Mouse (Mus musculus): ENCODE data around the gene Rab3gap1. TPM values are rescaled to one million over a fixed set of nuclear protein-coding genes. Genes with fewer than 3 reads are reported as not detected.

Gene Rab3gap1
- polyA plus RNA-seq (2016; fragmentation: Nextera tagmentation; extraction: Ambion mirVana) = 15.8 and 18.4 TPM in 2 replicates

- Histone ChIP-seq H3K27ac (replicated peaks) (peak within 1 kb of the TSS; percentile 85), H3K9me3 (replicated peaks) (no peaks in the 10 kb centered on the region), H3K36me3 (peaks cover 25% of the 10 kb centered on the region), H3K4me3 (peak within 1 kb of the TSS; percentile 73), H3K27me3 (ENCODE audit: low read depth, poor library complexity, severe bottlenecking) (no peaks in the 10 kb centered on the region), H3K4me1 (peaks cover 10% of the 10 kb centered on the region)
- peak; percentile 87 for DNase-seq (ENCODE audit: low spot score)
- 12% methylated on average over 47 of the region's 47 CpGs for WGBS
Observed at GRCm38 (mm10) chr1:127868300-127869261, at the start of gene Rab3gap1. Rab3gap1 (plus strand) TSS chr1:127868773.

DNA sequence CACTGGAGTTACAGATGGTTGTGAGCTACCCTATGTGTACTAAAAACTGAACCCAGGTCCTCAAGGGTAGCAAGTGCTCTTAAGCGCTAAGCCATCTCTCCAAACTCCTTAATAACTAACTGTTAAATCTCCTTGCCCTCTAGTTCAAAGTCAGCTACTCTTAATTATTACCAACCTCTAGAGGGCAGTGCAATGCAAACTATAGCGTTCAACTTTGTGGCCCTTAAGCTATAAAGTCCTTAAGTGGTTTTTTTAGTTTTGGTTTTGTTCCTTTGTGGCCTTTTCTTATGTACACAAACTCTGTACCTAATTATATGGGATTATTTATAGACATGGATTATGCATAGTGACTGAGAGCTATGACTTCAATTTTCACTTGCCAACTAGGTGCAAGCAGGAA, 41.2 kb upstream of the Rab3gap1 start:
- Histone ChIP-seq H3K9me3 (replicated peaks) (no peaks in the 10 kb centered on the region), H3K4me1 (no peaks in the 10 kb centered on the region), H3K27ac (replicated peaks) (no peak overlapping the region), H3K27me3 (ENCODE audit: low read depth, poor library complexity, severe bottlenecking) (no peaks in the 10 kb centered on the region), H3K4me3 (no peak overlapping the region), H3K36me3 (no peaks in the 10 kb centered on the region)
- DNase-seq (ENCODE audit: low spot score) = no peak
- WGBS = 23% methylated on average over 2 of the region's 2 CpGs

DNA sequence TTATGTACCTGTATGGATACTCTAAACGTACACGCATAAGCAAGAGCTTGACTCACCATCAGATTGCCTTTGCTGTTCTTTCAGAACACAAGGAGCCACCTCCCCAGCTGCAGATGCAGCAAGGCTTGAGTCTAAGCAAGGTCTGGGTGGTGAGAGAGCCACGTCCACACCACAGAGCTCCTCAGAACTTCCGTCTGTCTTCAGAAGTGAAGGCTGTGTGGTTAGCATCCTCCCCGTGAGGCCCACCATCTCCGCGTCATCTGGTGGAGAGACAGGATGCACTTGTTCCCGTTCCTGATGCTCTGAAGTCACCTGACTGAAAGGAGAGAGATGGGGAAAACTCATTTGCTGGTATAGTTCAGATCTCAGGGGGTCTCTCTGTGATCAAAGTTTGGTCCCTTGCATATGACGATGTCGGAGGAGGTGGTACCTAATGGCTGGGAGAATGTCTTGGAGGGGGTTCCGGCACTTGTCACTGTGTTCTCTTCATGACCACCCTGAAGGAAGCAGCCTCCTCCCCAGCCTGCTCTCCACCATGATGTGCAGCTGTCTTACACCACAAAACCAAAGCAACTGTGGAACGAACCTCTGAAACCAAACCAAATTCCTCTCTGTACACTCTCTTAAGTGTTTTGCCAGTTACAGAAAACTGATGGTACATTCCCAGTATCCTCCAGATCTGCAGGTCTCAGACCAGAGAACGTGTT, 38.2 kb upstream of the Rab3gap1 start:
- 90% methylated on average over 13 of the region's 13 CpGs for WGBS
- Histone ChIP-seq H3K4me1 (peaks cover 2% of the 10 kb centered on the region; the same call in 1 of the 2 replicates), H3K27me3 (ENCODE audit: low read depth, poor library complexity, severe bottlenecking) (no peaks in the 10 kb centered on the region), H3K36me3 (no peaks in the 10 kb centered on the region), H3K9me3 (replicated peaks) (no peaks in the 10 kb centered on the region), H3K27ac (replicated peaks) (no peak overlapping the region), H3K4me3 (no peak overlapping the region)
- no peak for DNase-seq (ENCODE audit: low spot score)

DNA sequence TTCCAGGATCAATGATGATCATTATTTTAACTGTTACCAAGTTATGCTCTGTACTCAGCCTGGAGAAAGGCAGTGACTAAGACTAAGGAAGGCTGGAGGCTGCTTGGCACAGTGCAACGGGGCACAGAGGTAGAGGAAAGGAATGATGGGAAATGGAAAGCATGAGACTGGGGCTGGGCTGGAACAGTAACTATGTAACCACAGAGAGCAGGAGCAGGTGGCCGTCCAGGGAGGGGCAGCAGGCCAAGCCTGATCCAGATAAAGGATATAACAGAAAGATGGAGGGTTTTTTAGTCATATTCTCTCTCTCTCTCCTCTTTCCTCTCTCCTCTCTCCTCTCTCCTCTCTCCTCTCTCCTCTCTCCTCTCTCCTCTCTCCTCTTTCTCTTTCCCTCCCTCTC, 34.9 kb upstream of the Rab3gap1 start:
- no peak for DNase-seq (ENCODE audit: low spot score)
- Histone ChIP-seq H3K4me3 (no peak overlapping the region), H3K36me3 (no peaks in the 10 kb centered on the region), H3K27me3 (ENCODE audit: low read depth, poor library complexity, severe bottlenecking) (no peaks in the 10 kb centered on the region), H3K4me1 (peaks cover 6% of the 10 kb centered on the region; the same call in 1 of the 2 replicates), H3K27ac (replicated peaks) (no peak overlapping the region), H3K9me3 (replicated peaks) (no peaks in the 10 kb centered on the region)
- WGBS = 75% methylated on average over 2 of the region's 2 CpGs

GRCm38 (mm10) chr1:127834202-127834601, 34.4 kb upstream of the Rab3gap1 start:
- H3K27me3 ChIP-seq (ENCODE audit: low read depth, poor library complexity, severe bottlenecking) = no peaks in the 10 kb centered on the region
- H3K36me3 ChIP-seq = no peaks in the 10 kb centered on the region
- 74% methylated on average over 4 of the region's 4 CpGs for WGBS
- DNase-seq (ENCODE audit: low spot score) = no peak
- no peak overlapping the region for H3K4me3 ChIP-seq
- peaks cover 6% of the 10 kb centered on the region; the same call in 1 of the 2 replicates for H3K4me1 ChIP-seq
- H3K9me3 ChIP-seq (replicated peaks) = no peaks in the 10 kb centered on the region
- no peak overlapping the region for H3K27ac ChIP-seq (replicated peaks)

DNA sequence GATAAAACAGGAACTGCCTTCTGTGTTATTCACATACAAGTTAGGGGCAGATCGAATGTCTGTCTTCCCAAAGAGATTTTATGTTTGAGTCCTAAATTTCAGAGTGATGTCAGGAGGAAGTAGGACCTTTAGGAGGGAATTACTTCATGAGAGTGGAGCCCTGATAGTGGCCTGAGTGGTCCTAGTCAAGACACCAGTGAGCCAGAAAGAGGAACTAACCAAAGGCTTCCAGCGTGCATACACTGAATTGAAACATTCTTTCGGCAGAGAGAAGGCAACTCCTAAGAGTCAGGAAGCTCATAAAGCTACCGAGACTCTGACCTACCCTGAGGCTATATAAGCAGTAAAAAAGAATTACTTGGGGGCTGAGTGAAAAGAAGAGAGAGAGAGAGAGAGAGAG, 32.0 kb upstream of the Rab3gap1 start:
- H3K27me3 ChIP-seq (ENCODE audit: low read depth, poor library complexity, severe bottlenecking) = no peaks in the 10 kb centered on the region
- DNase-seq (ENCODE audit: low spot score) = no peak
- WGBS = 79% methylated on average over 4 of the region's 4 CpGs

GRCm38 (mm10) chr1:127838602-127839001, 30.0 kb upstream of the Rab3gap1 start:
- H3K27ac ChIP-seq (replicated peaks) = no peak overlapping the region
- H3K36me3 ChIP-seq = no peaks in the 10 kb centered on the region
- no peaks in the 10 kb centered on the region for H3K27me3 ChIP-seq (ENCODE audit: low read depth, poor library complexity, severe bottlenecking)
- WGBS = 69% methylated on average over 1 of the region's 1 CpGs
- no peak for DNase-seq (ENCODE audit: low spot score)
- no peaks in the 10 kb centered on the region for H3K9me3 ChIP-seq (replicated peaks)
- H3K4me1 ChIP-seq = peaks cover 6% of the 10 kb centered on the region; the same call in 1 of the 2 replicates
- no peak overlapping the region for H3K4me3 ChIP-seq

More for the DNA sequence above, 32.0 kb upstream of the Rab3gap1 start:
- no peaks in the 10 kb centered on the region for H3K9me3 ChIP-seq (replicated peaks)
- peaks cover 6% of the 10 kb centered on the region; the same call in 1 of the 2 replicates for H3K4me1 ChIP-seq
- H3K27ac ChIP-seq (replicated peaks) = no peak overlapping the region
- no peaks in the 10 kb centered on the region for H3K36me3 ChIP-seq
- H3K4me3 ChIP-seq = no peak overlapping the region

DNA sequence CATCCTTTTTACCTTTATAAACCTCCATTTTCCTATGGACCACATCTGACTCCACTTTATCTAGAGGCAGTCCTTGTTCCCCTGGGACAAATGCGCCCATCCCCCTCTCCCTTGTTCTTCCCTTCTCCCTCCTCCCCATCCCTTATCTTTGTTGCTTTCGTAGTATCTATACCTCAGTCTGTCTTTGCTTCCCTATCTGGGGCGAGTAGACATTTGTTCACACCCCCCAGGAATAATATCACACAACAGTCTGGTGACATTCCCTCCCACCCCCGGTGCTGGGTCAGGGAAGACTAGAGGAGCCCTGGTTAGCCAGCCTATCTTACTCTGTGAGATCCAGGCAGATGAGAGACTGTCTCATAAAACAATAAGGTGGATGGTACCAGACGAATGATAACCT, 23.1 kb upstream of the Rab3gap1 start:
- H3K36me3 ChIP-seq = no peaks in the 10 kb centered on the region
- WGBS = 86% methylated on average over 5 of the region's 5 CpGs
- no peak for DNase-seq (ENCODE audit: low spot score)
- H3K4me3 ChIP-seq = no peak overlapping the region
- H3K27me3 ChIP-seq (ENCODE audit: low read depth, poor library complexity, severe bottlenecking) = no peaks in the 10 kb centered on the region
- no peak overlapping the region for H3K27ac ChIP-seq (replicated peaks)
- H3K9me3 ChIP-seq (replicated peaks) = no peaks in the 10 kb centered on the region
- H3K4me1 ChIP-seq = no peaks in the 10 kb centered on the region

GRCm38 (mm10) chr1:127850075-127850610, 18.4 kb upstream of the Rab3gap1 start:
- H3K4me1 ChIP-seq = peaks cover 6% of the 10 kb centered on the region
- H3K27me3 ChIP-seq (ENCODE audit: low read depth, poor library complexity, severe bottlenecking) = no peaks in the 10 kb centered on the region
- no peak overlapping the region for H3K4me3 ChIP-seq
- H3K9me3 ChIP-seq (replicated peaks) = peaks cover 11% of the 10 kb centered on the region; the same call in 1 of the 2 replicates
- no peaks in the 10 kb centered on the region for H3K36me3 ChIP-seq
- no peak for DNase-seq (ENCODE audit: low spot score)
- no peak overlapping the region for H3K27ac ChIP-seq (replicated peaks)
- WGBS = 91% methylated on average over 7 of the region's 7 CpGs

DNA sequence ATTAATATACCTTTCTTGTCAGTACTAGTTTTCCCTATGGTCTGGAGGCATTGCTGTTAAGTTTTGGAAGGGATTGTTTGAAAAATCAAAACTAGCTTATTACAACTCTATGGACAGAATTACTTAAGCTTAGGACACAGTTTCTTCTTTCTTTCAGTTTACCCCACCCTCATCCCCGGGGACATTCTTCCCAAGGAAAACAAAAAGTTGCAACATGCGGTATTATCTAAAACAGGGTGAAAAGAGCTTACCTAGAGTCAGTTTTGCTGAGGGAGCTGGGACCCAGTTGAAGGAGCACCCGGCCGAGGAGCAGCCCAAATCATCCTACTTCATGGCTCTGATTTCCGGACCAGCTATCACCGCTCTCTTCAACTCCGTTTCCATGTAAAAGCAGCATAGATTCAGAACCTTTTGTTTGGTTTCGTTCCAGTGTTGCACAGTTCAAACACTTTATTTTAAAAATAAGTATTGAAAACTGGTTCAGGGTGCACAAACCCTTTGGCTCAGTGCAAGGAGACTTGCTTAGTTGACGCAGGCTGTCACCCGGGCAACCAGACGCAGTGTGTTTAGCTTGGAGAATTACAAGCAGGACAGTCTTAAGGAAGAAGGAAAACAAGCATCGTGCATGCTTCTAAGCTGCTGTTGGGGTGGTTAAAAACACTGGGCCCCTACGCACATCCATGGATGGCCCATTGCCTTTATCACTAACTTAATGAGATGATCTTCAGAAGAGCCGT, 13.9 kb upstream of the Rab3gap1 start, which contains the start of gene Map3k19:
TSS of gene Map3k19 (minus strand) at position 546 of the 737 bp plus-strand sequence.
- H3K4me1 ChIP-seq = peaks cover 9% of the 10 kb centered on the region
- H3K27ac ChIP-seq (replicated peaks) = no peak within 1 kb of the TSS
- peaks cover 11% of the 10 kb centered on the region; the same call in 1 of the 2 replicates for H3K9me3 ChIP-seq (replicated peaks)
- no peaks in the 10 kb centered on the region for H3K36me3 ChIP-seq
- H3K27me3 ChIP-seq (ENCODE audit: low read depth, poor library complexity, severe bottlenecking) = no peaks in the 10 kb centered on the region
- no peak within 1 kb of the TSS for H3K4me3 ChIP-seq
- WGBS = 75% methylated on average over 14 of the region's 14 CpGs
- DNase-seq (ENCODE audit: low spot score) = no peak

DNA sequence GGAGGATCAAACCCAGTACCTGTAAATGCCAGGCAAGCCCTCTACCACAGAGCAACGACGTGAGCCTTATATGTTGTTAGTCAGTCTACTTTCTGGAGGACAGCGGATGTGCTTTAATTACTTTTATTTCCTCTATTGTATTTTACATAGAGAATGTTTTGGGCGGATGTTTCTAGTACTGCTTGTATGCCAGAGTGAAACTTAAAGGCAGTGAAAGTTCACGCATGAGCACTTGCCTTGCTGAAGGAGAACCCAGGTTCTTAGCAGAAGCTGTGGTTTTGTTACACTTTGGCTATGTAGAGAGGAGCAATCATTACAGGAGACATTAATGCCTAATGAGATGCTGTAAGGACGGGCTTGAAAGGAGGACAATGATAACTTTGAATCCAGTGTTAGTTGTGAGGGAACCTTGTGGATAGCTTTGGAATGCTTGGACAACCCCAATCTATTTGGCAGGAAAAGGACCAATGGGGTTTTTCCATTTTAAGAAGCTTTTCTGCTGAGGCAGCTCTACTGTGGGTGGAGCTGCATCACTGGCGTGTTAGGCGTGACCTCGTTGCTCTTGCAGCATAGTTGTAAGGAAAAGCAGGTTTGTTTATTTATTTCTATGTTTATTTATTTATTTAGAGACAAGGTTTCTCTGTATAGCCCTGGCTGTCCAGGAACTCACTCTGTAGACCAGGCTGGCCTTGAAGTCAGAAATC, 9.5 kb upstream of the Rab3gap1 start:
- Histone ChIP-seq H3K27me3 (ENCODE audit: low read depth, poor library complexity, severe bottlenecking) (no peaks in the 10 kb centered on the region), H3K4me3 (no peak overlapping the region), H3K9me3 (replicated peaks) (no peaks in the 10 kb centered on the region), H3K4me1 (peaks cover 9% of the 10 kb centered on the region), H3K27ac (replicated peaks) (no peak overlapping the region), H3K36me3 (no peaks in the 10 kb centered on the region)
- WGBS = 85% methylated on average over 9 of the region's 9 CpGs
- no peak for DNase-seq (ENCODE audit: low spot score)
